8 mouse cellular contexts compared by ENCODE assay signal in the genomic region with DNA sequence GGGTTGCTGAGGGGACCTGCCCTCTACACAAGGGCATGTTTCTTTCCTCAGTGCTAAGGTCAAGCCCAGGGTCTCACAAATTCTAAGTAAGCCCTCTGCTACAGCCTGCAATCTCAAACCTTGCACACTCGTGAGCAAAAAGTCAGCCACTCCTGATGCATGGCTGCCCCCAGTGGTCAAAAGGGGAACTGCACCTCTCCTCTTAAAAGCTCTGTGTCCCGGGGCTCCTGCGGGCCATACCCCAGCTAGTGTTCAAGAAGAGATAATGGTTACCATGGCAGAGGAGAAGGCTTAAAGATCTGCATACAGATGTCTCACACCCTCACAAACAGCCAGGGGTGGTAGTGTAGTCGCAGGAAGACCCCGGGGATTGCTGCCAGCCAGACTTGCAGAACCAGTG. TPM values are rescaled to one million over a fixed set of nuclear protein-coding genes. Genes with fewer than 3 reads are reported as not detected.
A peak's percentile ranks its signal among the peaks of the same experiment; 100 is the strongest.
DNase-seq lines count a peak whose midpoint lies in the region; ATAC-seq lines count a peak whose summit lies in the region.

No protein-coding gene starts in this region.

- no peak overlapping the region for H3K4me3 ChIP-seq in embryonic facial prominence, embryonic 11.5 days (ENCODE audit: low read depth, low read length)

- DNase-seq in ES-CJ7 (ENCODE audit: low read depth, low spot score): peak; percentile 79
- DNase-seq in adrenal gland, postnatal 4 days (ENCODE audit: low spot score in 2 of 2): peak; percentile 55 to 70
- peak; percentile 91 for DNase-seq in embryonic facial prominence, embryonic 11.5 days (ENCODE audit: low spot score)
- peak; percentile 83 to 93 for DNase-seq in heart, postnatal 10 days
- peak; percentile 54 for DNase-seq in layer of hippocampus, adult 9-11 months
- DNase-seq in lung, postnatal 36 days: peak; percentile 92
- DNase-seq in right cerebral cortex, postnatal 10 days (ENCODE audit: low spot score in 2 of 2): peak; percentile 65 to 83
- DNase-seq in urinary bladder, postnatal 25 days (ENCODE audit: low spot score): peak; percentile 84

- no peak overlapping the region for H3K4me2 ChIP-seq in embryonic facial prominence, embryonic 11.5 days (ENCODE audit: low read depth, low read length)

- H3K27ac ChIP-seq in embryonic facial prominence, embryonic 11.5 days (replicated peaks; ENCODE audit: low read depth, low read length): no peak overlapping the region

- no peak overlapping the region for H3K9ac ChIP-seq in embryonic facial prominence, embryonic 11.5 days (replicated peaks; ENCODE audit: low read length)

- H3K4me1 ChIP-seq in embryonic facial prominence, embryonic 11.5 days (ENCODE audit: control insufficient read depth, insufficient read depth, low read length): no peaks in the 10 kb centered on the region; the same call in 1 of the 2 replicates

- H3K9me3 ChIP-seq in embryonic facial prominence, embryonic 11.5 days (replicated peaks; ENCODE audit: control insufficient read depth, low read length): no peaks in the 10 kb centered on the region

- no peak for ATAC-seq in embryonic facial prominence, embryonic 11.5 days (replicated peaks; ENCODE audit: insufficient number of reproducible peaks, low FRiP score, low TSS enrichment, low read depth)

- no peaks in the 10 kb centered on the region for H3K27me3 ChIP-seq in embryonic facial prominence, embryonic 11.5 days (ENCODE audit: control insufficient read depth, insufficient read depth, low read length)

- WGBS in embryonic facial prominence, embryonic 11.5 days: 8% methylated on average over 5 of the region's 5 CpGs

- no peaks in the 10 kb centered on the region for H3K36me3 ChIP-seq in embryonic facial prominence, embryonic 11.5 days (replicated peaks; ENCODE audit: control insufficient read depth, insufficient read depth, low read depth, low read length)

- intact Hi-C loops in heart, postnatal 10 days (cut with DNase I): loop anchor here (1.0 to 5.0 kb wide), 5 partner anchors 95 to 242 kb away; no protein-coding TSS in a partner anchor

RNA-seq across cellular contexts. Expression of a gene that starts 9.2 kb away (rescaled TPM):
- total RNA-seq in adrenal gland, postnatal 4 days (2021): 10 to 100 TPM; 40.7 to 42.6 TPM
- polyA plus RNA-seq in embryonic facial prominence, embryonic 11.5 days (2014; fragmentation: Nextera tagmentation; extraction: Ambion mirVana): 11.1 and 13.2 TPM in 2 replicates
- total RNA-seq in heart, postnatal 10 days (2021): 1 to 10 TPM; 7.3 to 9.1 TPM

Comparison
In these comparisons a context has a peak if more than half of its experiments do, and no peak if none do; other contexts are left out.
1. RNA of a gene that starts 9.2 kb away (total RNA-seq): 40.7 to 42.6 TPM in adrenal gland, postnatal 4 days; 7.3 to 9.1 TPM in heart, postnatal 10 days; every median in the first group is over 4 times any median in the second.
2. Peak in every context shown above with its lines, with median percentiles within 50 percentile points of each other: DNase-seq.